Mouse (Mus musculus) heart, adult 2 months (tissue): ENCODE measurements around the gene Bpifb6. TPM values are rescaled to one million over a fixed set of nuclear protein-coding genes. Genes with fewer than 3 reads are reported as not detected.

Experiments used
- DNase-seq, 2 experiments: peaks; one replicate each; pipeline ENCODE4 v3.0.0; 2021
- H3K27ac ChIP-seq: fragments of 200-600 bp; 2 replicates; pipeline ENCODE4 v1.8.1; 2022
- H3K27me3 ChIP-seq: fragments of 200-500 bp; 2 replicates; pipeline ENCODE4 v1.6.1; 2012; ENCODE audit warnings: mild to moderate bottlenecking, low read length, inconsistent platforms, mixed read lengths; ENCODE audit not compliant: control insufficient read depth, insufficient read depth
- H3K36me3 ChIP-seq: fragments of 200-500 bp; 2 replicates; pipeline ENCODE4 v1.6.1; 2012; ENCODE audit warnings: low read length, inconsistent platforms; ENCODE audit not compliant: control insufficient read depth, insufficient read depth
- H3K4me1 ChIP-seq: fragments of 200-500 bp; 2 replicates; pipeline ENCODE4 v1.6.1; 2011; ENCODE audit warnings: low read length; ENCODE audit not compliant: control insufficient read depth, insufficient read depth
- H3K4me3 ChIP-seq: fragments of 200-600 bp; 2 replicates; pipeline ENCODE4 v1.8.1; 2022
- H3K79me2 ChIP-seq: fragments of 200-500 bp; replicated peaks from 2 replicates; pipeline ENCODE4 v1.6.1; 2012; ENCODE audit warnings: mild to moderate bottlenecking, inconsistent platforms, low read length, moderate library complexity, mixed read lengths; ENCODE audit not compliant: control insufficient read depth, insufficient read depth
- H3K9ac ChIP-seq: fragments of 200-500 bp; 2 replicates; pipeline ENCODE4 v1.6.1; 2012; ENCODE audit warnings: low read depth, mild to moderate bottlenecking, control low read depth, inconsistent platforms, low read length, mixed read lengths
- CTCF ChIP-seq: fragments of 200-600 bp; IDR thresholded peaks from 2 replicates; pipeline ENCODE4 v1.8.1; 2022; ENCODE audit warnings: antibody characterized with exemption, mild to moderate bottlenecking, moderate library complexity
- EP300 ChIP-seq: fragments of 200-500 bp; IDR thresholded peaks from 2 replicates; pipeline ENCODE4 v1.6.1; 2011; ENCODE audit warnings: low read depth, low read length, control low read depth; ENCODE audit not compliant: insufficient read depth
- POLR2A ChIP-seq: fragments of 200-500 bp; IDR thresholded peaks from 2 replicates; pipeline ENCODE4 v1.6.1; 2011; ENCODE audit warnings: mild to moderate bottlenecking, low read depth, low read length, control low read depth; ENCODE audit not compliant: insufficient read depth
- WGBS: fragments of 180-500 bp; shearing (Covaris S2); methylation state at CpG from one replicate; pipeline ENCODE4 v1.1.7; 2018; 5-methylcytosine and 5-hydroxymethylcytosine counted together
- intact Hi-C: fragments of 180-260 bp; cut with DNase I; formaldehyde crosslinking; loops from one replicate; pipeline ENCODE4 v1.15.1; 2025
- polyA plus RNA-seq: library from polyadenylated mRNA; depleted of rRNA; stranded (reverse); fragments of >200 nt; gene quantifications from 2 replicates; pipeline ENCODE4 v1.2.3, GENCODE M21; 2012
- total RNA-seq, 2 experiments: library from RNA; stranded (reverse); gene quantifications; 2 replicates each; pipeline ENCODE4 v1.2.3; 2021

Gene Bpifb6
- total and polyA plus RNA-seq, 3 experiments, result not detected

DNA sequence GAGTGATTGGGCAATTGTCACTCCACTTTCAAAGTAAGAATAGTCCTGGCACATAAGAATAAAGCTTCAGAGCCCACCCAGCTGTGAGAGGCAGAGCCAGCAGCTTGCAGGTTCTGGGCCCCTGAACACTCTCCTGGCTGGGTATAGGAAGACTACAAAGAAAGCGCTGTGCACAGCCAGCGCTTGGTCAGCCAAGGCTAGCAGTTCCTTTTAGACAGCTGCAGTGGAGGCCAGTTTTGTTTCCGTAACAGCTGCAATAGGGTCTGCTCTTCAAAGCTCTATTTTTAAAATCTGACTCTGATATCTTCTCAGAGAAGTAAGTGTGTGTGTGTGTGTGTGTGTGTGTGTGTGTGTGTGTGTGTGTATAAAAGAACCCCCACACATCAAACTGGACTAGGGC lies 38.2 kb upstream of the Bpifb6 start:
- H3K4me1 ChIP-seq, result no peaks in the 10 kb centered on the region
- no peaks in the 10 kb centered on the region for H3K27me3 ChIP-seq
- no peaks in the 10 kb centered on the region for H3K79me2 ChIP-seq
- no peak overlapping the region for H3K4me3 ChIP-seq
- no peak overlapping the region for H3K27ac ChIP-seq
- no peaks in the 10 kb centered on the region for H3K36me3 ChIP-seq
- 71% methylated on average over 3 of the region's 3 CpGs for WGBS
- H3K9ac ChIP-seq, result no peak overlapping the region
- TF ChIP-seq CTCF (no peak), POLR2A (no peak), EP300 (no peak)
- intact Hi-C loops, result no loop called here
- DNase-seq, result no peak

DNA sequence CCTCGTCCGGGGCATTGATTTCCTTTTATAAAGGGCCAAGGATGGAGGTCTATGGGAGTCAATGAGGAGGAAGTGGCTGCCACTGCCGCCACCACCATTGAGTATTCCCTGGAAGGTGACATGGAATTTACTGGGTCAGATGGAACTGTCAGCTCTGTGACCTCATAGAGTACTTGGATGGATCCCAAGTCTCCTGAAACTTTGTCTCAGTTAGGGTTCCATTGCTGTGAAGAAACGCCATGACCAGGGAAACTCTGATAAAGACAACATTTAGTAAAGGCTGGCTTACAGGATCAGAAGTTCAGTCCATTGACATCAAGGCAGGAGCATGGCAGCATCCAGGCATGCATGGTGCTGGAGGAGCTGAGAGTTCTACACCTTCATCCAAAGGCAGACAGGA lies 29.2 kb upstream of the Bpifb6 start, which contains the start of gene Sun5:
Gene Sun5 (minus strand): TSS at position 101 of the 400 bp plus-strand sequence.
- 74% methylated on average over 4 of the region's 4 CpGs for WGBS
- Histone ChIP-seq H3K79me2 (no peaks in the 10 kb centered on the region), H3K27me3 (no peaks in the 10 kb centered on the region), H3K36me3 (no peaks in the 10 kb centered on the region), H3K9ac (no peak within 1 kb of the TSS), H3K27ac (no peak within 1 kb of the TSS), H3K4me1 (no peaks in the 10 kb centered on the region), H3K4me3 (no peak within 1 kb of the TSS)
- intact Hi-C loops, result no loop called here
- no peak for DNase-seq
- TF ChIP-seq POLR2A, result no peak
- no peak for TF ChIP-seq CTCF
- no peak for TF ChIP-seq EP300

- DNase-seq, result no peak
- H3K79me2 ChIP-seq, result no peaks in the 10 kb centered on the region
- 62% methylated on average over 9 of the region's 9 CpGs for WGBS
- H3K4me3 ChIP-seq, result no peak within 1 kb of the TSS
- intact Hi-C loops, result no loop called here
- no peak for TF ChIP-seq EP300
- no peak for TF ChIP-seq POLR2A
- TF ChIP-seq CTCF, result no peak
- no peaks in the 10 kb centered on the region for H3K4me1 ChIP-seq
- H3K36me3 ChIP-seq, result no peaks in the 10 kb centered on the region
- no peak within 1 kb of the TSS for H3K9ac ChIP-seq
- H3K27me3 ChIP-seq, result no peaks in the 10 kb centered on the region
- H3K27ac ChIP-seq, result no peak within 1 kb of the TSS
These were observed 25.4 kb upstream of the Bpifb6 start, which contains the start of gene Bpifb2 for GRCm38 (mm10) chr2:153874745-153875144. Bpifb2 (plus strand) TSS chr2:153875045.

DNA sequence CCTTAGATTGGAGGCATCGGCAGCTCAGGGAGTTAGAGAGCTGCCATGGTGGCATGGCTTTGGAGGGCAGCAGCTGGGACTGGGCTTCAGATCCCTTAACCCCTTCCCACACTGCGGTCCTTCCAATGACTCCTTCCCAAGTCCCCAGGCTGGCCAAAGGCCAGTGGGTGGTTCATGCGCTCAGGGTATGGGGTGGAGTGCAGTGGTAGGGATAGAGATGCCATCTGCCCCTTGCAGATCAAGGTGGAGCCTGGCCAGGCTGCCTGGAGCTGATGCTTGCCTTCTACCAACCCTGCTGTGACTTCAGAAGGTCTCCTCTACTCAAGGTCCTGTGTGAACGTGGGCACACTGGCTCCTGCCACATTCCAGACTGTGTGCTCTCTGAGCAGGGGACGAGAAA lies 1.1 kb upstream of the Bpifb6 start:
- intact Hi-C loops, result no loop called here
- no peak for TF ChIP-seq EP300
- Histone ChIP-seq H3K4me3 (no peak overlapping the region), H3K79me2 (no peaks in the 10 kb centered on the region), H3K36me3 (no peaks in the 10 kb centered on the region), H3K27me3 (no peaks in the 10 kb centered on the region), H3K4me1 (no peaks in the 10 kb centered on the region), H3K27ac (no peak overlapping the region), H3K9ac (no peak overlapping the region)
- WGBS, result 75% methylated on average over 5 of the region's 5 CpGs
- DNase-seq, result no peak

- no peak for TF ChIP-seq POLR2A
- no peak for TF ChIP-seq EP300
- TF ChIP-seq CTCF, result no peak
- Histone ChIP-seq H3K27me3 (no peaks in the 10 kb centered on the region), H3K79me2 (no peaks in the 10 kb centered on the region), H3K9ac (no peak overlapping the region), H3K36me3 (no peaks in the 10 kb centered on the region), H3K4me3 (no peak overlapping the region), H3K4me1 (no peaks in the 10 kb centered on the region), H3K27ac (no peak overlapping the region)
- intact Hi-C loops, result no loop called here
- WGBS, result 75% methylated on average over 6 of the region's 6 CpGs
- no peak for DNase-seq
These were observed 2.5 kb downstream of the Bpifb6 start for GRCm38 (mm10) chr2:153902726-153903125.

DNA sequence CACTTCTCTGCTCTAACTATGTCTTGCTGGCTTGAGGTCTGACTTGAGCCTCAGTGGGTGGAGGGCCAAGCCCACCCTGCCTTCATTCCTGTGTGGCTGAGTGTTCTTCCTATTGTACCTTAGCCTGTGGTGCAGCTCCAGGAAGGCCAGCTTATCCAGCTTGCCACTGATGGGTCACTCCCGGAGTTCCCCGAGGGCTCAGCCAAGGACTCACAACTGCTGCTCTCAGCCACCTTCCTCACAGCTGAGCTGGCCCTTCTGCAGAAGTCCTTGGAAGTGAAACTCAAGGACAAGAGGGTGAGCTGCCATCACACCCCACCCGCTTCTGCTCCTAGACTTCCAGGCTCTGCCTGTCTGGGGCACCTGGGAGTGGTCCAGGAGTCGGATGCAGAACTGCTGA lies 6.4 kb downstream of the Bpifb6 start:
- H3K79me2 ChIP-seq, result no peaks in the 10 kb centered on the region
- no peak overlapping the region for H3K4me3 ChIP-seq
- DNase-seq, result no peak
- intact Hi-C loops, result no loop called here
- no peaks in the 10 kb centered on the region for H3K36me3 ChIP-seq
- no peak for TF ChIP-seq POLR2A
- TF ChIP-seq CTCF, result no peak
- TF ChIP-seq EP300, result no peak
- H3K4me1 ChIP-seq, result no peaks in the 10 kb centered on the region
- H3K27ac ChIP-seq, result no peak overlapping the region
- no peaks in the 10 kb centered on the region for H3K27me3 ChIP-seq
- WGBS, result 83% methylated on average over 4 of the region's 4 CpGs
- H3K9ac ChIP-seq, result no peak overlapping the region
